Mouse (Mus musculus) embryonic fibroblast, embryonic 13.5 days (primary cell): ENCODE measurements around the gene Hps4.

Source experiments
- CTCF ChIP-seq: IDR thresholded peaks from 2 replicates; pipeline ENCODE4 v1.5.1; 2011; ENCODE audit warnings: mild to moderate bottlenecking, control low read depth, low read length, moderate library complexity, borderline replicate concordance; ENCODE audit not compliant: insufficient read depth
- POLR2A ChIP-seq: IDR thresholded peaks from 2 replicates; pipeline ENCODE4 v1.6.1; 2011; ENCODE audit warnings: low read depth, mild to moderate bottlenecking, control low read depth, low read length, moderate library complexity

- TF ChIP-seq POLR2A (no peak), CTCF (no peak)
Measured at GRCm38 (mm10) chr5:112294696-112295095, 48.2 kb upstream of the Hps4 start.
